Mouse (Mus musculus) liver, embryonic 15.5 days (tissue): ENCODE measurements around the gene Arhgap6. TPM values are rescaled to one million over a fixed set of nuclear protein-coding genes. Genes with fewer than 3 reads are reported as not detected.

Source experiments
- ATAC-seq: fragments of 200-750 bp; cut with Nextera tagmentation; 2 replicates; pipeline ENCODE4 v1.8.0; 2017; ENCODE audit warnings: moderate number of reproducible peaks, mild to moderate bottlenecking, moderate library complexity; ENCODE audit not compliant: insufficient read depth
- H3K27ac ChIP-seq: fragments of 300-500 bp; sonication (generic); replicated peaks from 2 replicates; pipeline ENCODE4 v1.5.1; 2015; ENCODE audit warnings: mild to moderate bottlenecking, inconsistent platforms
- H3K27me3 ChIP-seq: fragments of 300-500 bp; sonication (generic); 2 replicates; pipeline ENCODE4 v1.6.1; 2015; ENCODE audit warnings: mild to moderate bottlenecking, inconsistent platforms
- H3K36me3 ChIP-seq: fragments of 300-500 bp; sonication (generic); replicated peaks from 2 replicates; pipeline ENCODE4 v1.6.1; 2015; ENCODE audit warnings: moderate library complexity, mild to moderate bottlenecking, inconsistent platforms
- H3K4me1 ChIP-seq: fragments of 300-500 bp; sonication (generic); replicated peaks from 2 replicates; pipeline ENCODE4 v1.6.1; 2015; ENCODE audit warnings: inconsistent platforms
- H3K4me2 ChIP-seq: fragments of 300-500 bp; sonication (generic); 2 replicates; pipeline ENCODE4 v1.6.1; 2015; ENCODE audit warnings: moderate library complexity, mild to moderate bottlenecking, inconsistent platforms
- H3K4me3 ChIP-seq: fragments of 300-500 bp; sonication (generic); replicated peaks from 2 replicates; pipeline ENCODE4 v1.5.1; 2015; ENCODE audit warnings: mild to moderate bottlenecking, inconsistent platforms
- H3K9ac ChIP-seq: fragments of 300-500 bp; sonication (generic); 2 replicates; pipeline ENCODE4 v1.6.1; 2015; ENCODE audit warnings: moderate library complexity, mild to moderate bottlenecking, inconsistent platforms
- H3K9me3 ChIP-seq: fragments of 300-500 bp; sonication (generic); replicated peaks from 2 replicates; pipeline ENCODE4 v1.6.1; 2016; ENCODE audit warnings: inconsistent platforms
- WGBS: fragments of 180-500 bp; shearing (Covaris S2); methylation state at CpG from one replicate; pipeline ENCODE4 v1.1.7; 2015; ENCODE audit warnings: mixed read lengths; ENCODE audit not compliant: insufficient replicate concordance; 5-methylcytosine and 5-hydroxymethylcytosine counted together
- polyA plus RNA-seq: library from polyadenylated mRNA; unstranded; fragments of >200 nt; fragmentation: Nextera tagmentation; extraction: Ambion mirVana; gene quantifications from 2 replicates; pipeline ENCODE4 v1.2.1, GENCODE M21; 2015

Gene Arhgap6
- polyA plus RNA-seq, 1 experiment from 2014 or later = 1.9 TPM

DNA sequence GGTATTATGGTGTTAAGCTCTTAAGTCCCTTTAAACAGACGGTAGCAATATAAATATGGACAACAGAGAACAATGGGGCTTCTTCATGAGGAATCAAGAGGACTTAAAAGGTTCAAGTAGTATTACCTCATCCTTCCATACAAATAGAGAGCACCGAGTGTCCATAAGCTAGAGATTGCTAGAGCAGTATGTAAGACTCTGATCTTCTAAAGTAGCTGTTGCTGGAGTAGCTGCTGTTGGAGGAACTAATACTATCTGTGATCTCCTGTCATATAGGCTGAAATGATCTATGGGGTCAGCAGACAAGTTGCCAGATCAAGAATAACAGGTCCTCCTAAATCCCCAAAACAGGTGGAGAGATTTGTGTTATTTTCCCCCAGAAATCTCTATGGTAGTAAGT lies 108.7 kb downstream of the Arhgap6 start:
- no peak overlapping the region for H3K4me2 ChIP-seq
- WGBS = 49% methylated on average over 2 of the region's 2 CpGs
- no peak overlapping the region for H3K9ac ChIP-seq

DNA sequence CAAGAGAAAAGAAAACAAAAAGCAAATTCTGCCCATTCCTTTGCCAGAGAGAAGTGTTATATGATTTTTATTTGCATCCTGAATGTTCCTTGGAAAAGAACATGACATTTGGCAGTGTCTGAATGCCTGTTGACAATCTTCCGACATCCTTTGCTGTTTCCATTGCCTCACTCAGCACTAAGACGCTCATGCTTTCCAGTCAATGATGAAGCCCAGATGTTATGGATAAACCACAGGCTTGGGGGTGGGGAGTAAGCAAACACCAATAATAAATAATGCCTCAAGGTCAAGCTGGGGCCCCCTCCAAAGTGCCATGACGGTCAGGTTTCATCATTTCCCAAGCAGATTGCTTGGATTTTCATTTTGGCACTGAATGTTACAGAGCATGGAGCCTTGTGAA lies 109.2 kb downstream of the Arhgap6 start:
- no peak for ATAC-seq
- WGBS = 58% methylated on average over 3 of the region's 3 CpGs

More for the DNA sequence above, 108.7 kb downstream of the Arhgap6 start:
- no peaks in the 10 kb centered on the region for H3K27me3 ChIP-seq
- no peaks in the 10 kb centered on the region for H3K36me3 ChIP-seq
- no peaks in the 10 kb centered on the region for H3K4me1 ChIP-seq
- no peak overlapping the region for H3K27ac ChIP-seq
- no peak overlapping the region for H3K4me3 ChIP-seq
- ATAC-seq = no peak
- H3K9me3 ChIP-seq = no peaks in the 10 kb centered on the region

GRCm38 (mm10) chrX:168907586-168907985 lies 112.7 kb downstream of the Arhgap6 start:
- Histone ChIP-seq H3K4me3 (no peak overlapping the region), H3K9me3 (no peaks in the 10 kb centered on the region), H3K9ac (no peak overlapping the region), H3K27me3 (no peaks in the 10 kb centered on the region), H3K36me3 (no peaks in the 10 kb centered on the region), H3K4me1 (no peaks in the 10 kb centered on the region), H3K4me2 (no peak overlapping the region), H3K27ac (no peak overlapping the region)
- no peak for ATAC-seq
- WGBS = 28% methylated on average over 2 of the region's 2 CpGs

More for the DNA sequence above, 109.2 kb downstream of the Arhgap6 start:
- H3K27me3 ChIP-seq = no peaks in the 10 kb centered on the region
- no peak overlapping the region for H3K9ac ChIP-seq
- no peaks in the 10 kb centered on the region for H3K9me3 ChIP-seq
- H3K27ac ChIP-seq = no peak overlapping the region
- no peak overlapping the region for H3K4me2 ChIP-seq
- no peaks in the 10 kb centered on the region for H3K4me1 ChIP-seq
- H3K4me3 ChIP-seq = no peak overlapping the region
- no peaks in the 10 kb centered on the region for H3K36me3 ChIP-seq

DNA sequence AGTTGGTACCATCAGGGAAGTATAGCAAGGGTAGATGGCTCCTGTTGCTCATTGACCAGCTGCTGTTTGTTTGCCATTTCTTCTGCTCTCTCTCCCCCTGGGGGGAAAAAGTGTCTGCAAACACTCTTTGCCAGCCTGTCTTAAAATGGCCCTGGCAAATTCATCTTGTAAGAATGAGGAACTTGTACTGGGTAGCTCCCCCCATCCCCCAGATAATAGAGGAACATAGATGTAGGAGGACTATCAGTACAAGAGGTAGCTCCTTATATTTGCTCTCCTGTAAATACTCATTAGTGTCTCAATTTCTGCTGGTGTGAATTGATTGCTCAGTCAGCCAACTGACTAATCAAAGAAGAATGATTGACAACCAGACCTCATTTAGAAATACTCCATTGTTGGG lies 118.6 kb downstream of the Arhgap6 start:
- no peak for ATAC-seq
- Histone ChIP-seq H3K4me3 (no peak overlapping the region), H3K27me3 (no peaks in the 10 kb centered on the region)

GRCm38 (mm10) chrX:168920942-168921341 lies 126.0 kb downstream of the Arhgap6 start:
- no peak for ATAC-seq
- no peaks in the 10 kb centered on the region for H3K27me3 ChIP-seq
- 53% methylated on average over 2 of the region's 2 CpGs for WGBS

More for the DNA sequence above, 118.6 kb downstream of the Arhgap6 start:
- H3K9ac ChIP-seq = no peak overlapping the region
- no peaks in the 10 kb centered on the region for H3K9me3 ChIP-seq
- H3K27ac ChIP-seq = no peak overlapping the region
- H3K4me2 ChIP-seq = no peak overlapping the region
- H3K4me1 ChIP-seq = no peaks in the 10 kb centered on the region
- H3K36me3 ChIP-seq = no peaks in the 10 kb centered on the region

GRCm38 (mm10) chrX:168932420-168932819 lies 137.5 kb downstream of the Arhgap6 start:
- Histone ChIP-seq H3K9ac (no peak overlapping the region), H3K9me3 (no peaks in the 10 kb centered on the region), H3K4me2 (no peak overlapping the region), H3K4me3 (no peak overlapping the region), H3K4me1 (no peaks in the 10 kb centered on the region), H3K27ac (no peak overlapping the region), H3K36me3 (no peaks in the 10 kb centered on the region), H3K27me3 (no peaks in the 10 kb centered on the region; the same call in 1 of the 2 replicates)
- WGBS = 23% methylated on average over 1 of the region's 1 CpGs
- no peak for ATAC-seq

More at GRCm38 (mm10) chrX:168920942-168921341, 126.0 kb downstream of the Arhgap6 start:
- Histone ChIP-seq H3K4me2 (no peak overlapping the region), H3K27ac (no peak overlapping the region), H3K4me1 (no peaks in the 10 kb centered on the region), H3K9ac (no peak overlapping the region), H3K9me3 (no peaks in the 10 kb centered on the region), H3K4me3 (no peak overlapping the region), H3K36me3 (no peaks in the 10 kb centered on the region)

GRCm38 (mm10) chrX:168935447-168935846 lies 140.5 kb downstream of the Arhgap6 start:
- H3K36me3 ChIP-seq = no peaks in the 10 kb centered on the region
- 12% methylated on average over 3 of the region's 3 CpGs for WGBS
- H3K4me2 ChIP-seq = no peak overlapping the region
- no peaks in the 10 kb centered on the region; the same call in 1 of the 2 replicates for H3K27me3 ChIP-seq
- H3K9me3 ChIP-seq = no peaks in the 10 kb centered on the region
- H3K9ac ChIP-seq = no peak overlapping the region
- H3K27ac ChIP-seq = no peak overlapping the region
- no peaks in the 10 kb centered on the region for H3K4me1 ChIP-seq
- no peak for ATAC-seq
- H3K4me3 ChIP-seq = no peak overlapping the region

GRCm38 (mm10) chrX:168937941-168938340 lies 143.0 kb downstream of the Arhgap6 start:
- no peak for ATAC-seq
- no peak overlapping the region for H3K4me3 ChIP-seq
- no peaks in the 10 kb centered on the region; the same call in 1 of the 2 replicates for H3K27me3 ChIP-seq
- H3K4me2 ChIP-seq = no peak overlapping the region
- no peaks in the 10 kb centered on the region for H3K36me3 ChIP-seq
- no peaks in the 10 kb centered on the region for H3K9me3 ChIP-seq
- 24% methylated on average over 4 of the region's 4 CpGs for WGBS
- no peak overlapping the region for H3K9ac ChIP-seq
- no peak overlapping the region for H3K27ac ChIP-seq
- no peaks in the 10 kb centered on the region for H3K4me1 ChIP-seq

DNA sequence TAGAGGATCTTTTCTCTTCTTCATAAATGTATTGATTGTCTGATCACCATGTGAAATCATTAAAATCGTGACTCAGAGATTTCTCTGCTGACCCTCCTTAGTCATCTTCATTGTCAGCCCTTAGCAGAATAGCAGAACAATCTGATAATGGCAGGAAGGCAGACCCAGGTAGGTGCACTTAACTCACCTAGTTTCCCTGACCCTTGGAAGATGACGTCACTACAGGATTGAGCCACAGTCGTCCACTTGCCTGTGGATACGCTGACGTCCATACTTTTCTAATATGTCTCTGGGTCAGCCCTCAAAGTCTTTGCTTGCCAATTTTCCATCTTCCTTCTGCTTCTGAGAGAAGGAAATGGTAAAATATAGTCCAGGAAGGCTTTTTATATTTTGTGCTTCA lies 146.8 kb downstream of the Arhgap6 start:
- no peak overlapping the region for H3K4me2 ChIP-seq
- no peaks in the 10 kb centered on the region for H3K9me3 ChIP-seq
- ATAC-seq = no peak
- no peaks in the 10 kb centered on the region for H3K4me1 ChIP-seq
- no peaks in the 10 kb centered on the region; the same call in 1 of the 2 replicates for H3K27me3 ChIP-seq
- no peaks in the 10 kb centered on the region for H3K36me3 ChIP-seq
- H3K4me3 ChIP-seq = no peak overlapping the region
- no peak overlapping the region for H3K27ac ChIP-seq
- 71% methylated on average over 5 of the region's 5 CpGs for WGBS
- H3K9ac ChIP-seq = no peak overlapping the region

DNA sequence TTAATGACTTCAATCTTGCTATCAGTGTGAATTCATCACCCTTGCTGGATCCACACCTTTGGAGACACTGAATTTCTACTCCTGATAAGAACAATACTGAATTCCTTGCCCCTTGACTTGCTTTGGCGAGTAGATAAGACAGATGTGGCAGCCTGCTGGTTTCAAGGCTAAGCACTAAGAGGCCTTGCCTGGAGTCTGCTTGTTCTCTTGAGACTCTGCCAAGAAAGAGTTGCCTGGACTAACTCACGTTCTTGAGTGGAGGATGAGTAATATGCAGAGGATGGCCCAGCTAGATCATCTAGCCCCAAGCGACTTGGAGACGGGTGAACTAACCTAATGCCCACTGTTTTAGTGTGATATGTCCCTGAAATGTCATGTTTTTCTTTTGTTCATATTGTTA lies 148.3 kb downstream of the Arhgap6 start:
- no peak for ATAC-seq
- Histone ChIP-seq H3K9me3 (no peaks in the 10 kb centered on the region), H3K4me3 (no peak overlapping the region), H3K36me3 (no peaks in the 10 kb centered on the region), H3K9ac (no peak overlapping the region), H3K27ac (no peak overlapping the region), H3K4me1 (no peaks in the 10 kb centered on the region), H3K27me3 (no peaks in the 10 kb centered on the region; the same call in 1 of the 2 replicates), H3K4me2 (no peak overlapping the region)
- 52% methylated on average over 4 of the region's 4 CpGs for WGBS

- Histone ChIP-seq H3K27me3 (no peaks in the 10 kb centered on the region), H3K9me3 (no peaks in the 10 kb centered on the region), H3K9ac (no peak overlapping the region), H3K4me1 (no peaks in the 10 kb centered on the region), H3K4me3 (no peak overlapping the region), H3K4me2 (no peak overlapping the region), H3K27ac (no peak overlapping the region), H3K36me3 (no peaks in the 10 kb centered on the region)
- ATAC-seq = no peak
- WGBS = 67% methylated on average over 1 of the region's 1 CpGs
Measured at GRCm38 (mm10) chrX:168975444-168975843, 180.5 kb downstream of the Arhgap6 start.

GRCm38 (mm10) chrX:168977776-168978175 lies 182.9 kb downstream of the Arhgap6 start:
- no peak overlapping the region for H3K4me3 ChIP-seq
- no peaks in the 10 kb centered on the region for H3K36me3 ChIP-seq
- no peaks in the 10 kb centered on the region for H3K4me1 ChIP-seq
- H3K27ac ChIP-seq = no peak overlapping the region
- H3K27me3 ChIP-seq = no peaks in the 10 kb centered on the region
- H3K9ac ChIP-seq = no peak overlapping the region
- no peak for ATAC-seq
- H3K4me2 ChIP-seq = no peak overlapping the region
- no peaks in the 10 kb centered on the region for H3K9me3 ChIP-seq
- 58% methylated on average over 3 of the region's 3 CpGs for WGBS
